Mouse (Mus musculus): Measurements from ENCODE around the gene Zfp808. TPM values are rescaled to one million over a fixed set of nuclear protein-coding genes. Genes with fewer than 3 reads are reported as not detected.
"Not testable (repeated sequence)": the region's sequence is repeated elsewhere in the genome, so short reads cannot be mapped to it uniquely, and the experiment has no call there.

Gene Zfp808
- total RNA-seq (2021): 1 to 10 TPM; 2.6 to 3.4 TPM
- long read RNA-seq, experiment 1: 0 reads
- long read RNA-seq, experiment 2, partial matches to known transcripts: 0 of 2 reads
- long read RNA-seq, experiment 2, other reads (novel, unspliced or antisense): 1 of 2 reads

DNA sequence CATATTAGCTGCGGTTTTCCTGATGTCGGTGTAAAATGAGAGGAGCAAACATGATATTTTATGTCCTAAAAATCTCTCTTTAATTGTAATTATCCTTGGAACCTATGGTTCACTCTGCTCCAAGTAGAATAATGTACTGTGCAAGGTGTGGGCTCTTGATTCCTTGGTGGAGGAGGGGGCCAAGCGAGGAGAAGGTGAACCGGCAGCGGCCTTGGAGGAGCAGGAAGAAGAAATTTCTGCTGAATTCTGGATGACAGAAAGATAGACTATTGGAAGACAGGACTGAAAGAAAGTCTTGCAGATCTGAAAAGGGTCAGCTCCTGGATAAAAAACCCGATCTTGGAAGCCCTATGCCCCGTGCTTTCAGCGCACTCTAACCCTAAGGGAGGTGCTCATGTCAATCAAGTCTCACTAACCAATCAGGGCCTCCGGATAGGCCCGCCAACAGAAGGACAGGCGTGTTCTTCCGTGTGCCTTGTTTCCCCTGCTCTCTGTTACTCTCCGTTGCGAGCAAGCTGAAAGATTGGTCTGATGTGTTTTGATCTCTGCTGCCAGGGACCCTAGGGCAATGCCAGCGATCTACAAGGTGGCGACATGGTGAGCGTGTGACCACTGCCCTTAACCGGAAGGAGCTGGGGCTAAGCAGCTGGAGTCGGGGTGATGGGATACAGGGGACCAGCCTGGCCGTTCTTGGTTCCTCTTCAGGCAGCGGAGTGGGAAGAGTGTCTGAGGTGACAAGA, at the start of gene Zfp808:
TSS of gene Zfp808 (plus strand) at position 455 of the 740 bp plus-strand sequence.
- peak; percentile 22 to 24 for DNase-seq (ENCODE audit: low spot score in 2 of 2)

- not testable (repeated sequence) for DNase-seq (ENCODE audit: low spot score in 2 of 2)
Observed at GRCm38 (mm10) chr13:62098786-62099185, 30.9 kb upstream of the Zfp808 start.

DNA sequence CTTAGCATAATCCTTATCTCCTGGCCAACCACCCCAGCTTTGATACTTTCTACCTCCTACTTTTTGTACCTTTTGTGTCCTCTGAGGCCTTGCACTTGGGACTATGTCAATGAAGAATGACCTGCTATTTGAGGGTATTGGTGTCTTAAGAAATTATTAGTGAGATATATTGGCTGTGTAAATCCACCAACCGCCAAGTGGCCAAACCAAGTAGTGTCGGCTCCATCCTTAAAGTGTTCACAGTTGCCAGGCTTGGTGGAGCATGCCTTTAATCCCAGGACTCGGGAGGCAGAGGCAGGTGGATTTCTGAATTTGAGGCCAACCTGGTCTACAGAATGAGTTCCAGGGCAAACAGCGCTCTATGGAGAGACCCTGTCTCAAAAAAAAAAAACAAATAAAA, 30.2 kb upstream of the Zfp808 start:
- not testable (repeated sequence) for DNase-seq (ENCODE audit: low spot score in 2 of 2)

GRCm38 (mm10) chr13:62102368-62102767, 27.3 kb upstream of the Zfp808 start:
- DNase-seq (ENCODE audit: low spot score in 2 of 2): not testable (repeated sequence)

GRCm38 (mm10) chr13:62115861-62116260, 13.8 kb upstream of the Zfp808 start:
- DNase-seq (ENCODE audit: low spot score in 2 of 2): not testable (repeated sequence)

GRCm38 (mm10) chr13:62121578-62121977, 8.1 kb upstream of the Zfp808 start:
- not testable (repeated sequence) for DNase-seq (ENCODE audit: low spot score in 2 of 2)

- DNase-seq (ENCODE audit: low spot score in 2 of 2): not testable (repeated sequence)
Observed at GRCm38 (mm10) chr13:62181835-62182755, 52.4 kb downstream of the Zfp808 start.

DNA sequence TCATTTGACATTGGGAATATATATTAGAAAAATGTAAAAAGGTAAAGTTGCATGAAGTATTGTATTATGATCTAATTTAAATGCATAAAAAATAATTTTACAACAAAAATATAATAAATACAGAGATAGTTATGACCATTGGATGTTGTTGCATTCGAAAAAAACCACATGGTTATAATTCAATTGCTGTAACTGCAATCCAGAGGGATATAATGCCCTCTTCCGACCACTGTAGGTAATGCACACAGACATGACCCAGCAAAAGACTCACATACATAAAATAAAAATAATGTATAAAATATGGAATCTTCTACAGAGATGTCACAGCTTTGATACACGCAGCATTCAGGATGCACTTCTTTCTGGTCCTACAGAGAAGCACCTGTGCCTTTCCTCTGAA, 115.6 kb downstream of the Zfp808 start:
- DNase-seq (ENCODE audit: low spot score in 2 of 2): no peak

- DNase-seq (ENCODE audit: low spot score in 2 of 2): not testable (repeated sequence)
Observed at GRCm38 (mm10) chr13:62255226-62255625, 125.5 kb downstream of the Zfp808 start.

GRCm38 (mm10) chr13:62263392-62263791, 133.7 kb downstream of the Zfp808 start:
- DNase-seq (ENCODE audit: low spot score in 2 of 2): no peak
